Mouse (Mus musculus): ENCODE results near the gene Rbfox1. TPM values are rescaled to one million over a fixed set of nuclear protein-coding genes. Genes with fewer than 3 reads are reported as not detected.

The Rbfox1 gene
- total RNA-seq, 2 experiments from 2014 or later = 81.5 to 93.4 TPM

DNA sequence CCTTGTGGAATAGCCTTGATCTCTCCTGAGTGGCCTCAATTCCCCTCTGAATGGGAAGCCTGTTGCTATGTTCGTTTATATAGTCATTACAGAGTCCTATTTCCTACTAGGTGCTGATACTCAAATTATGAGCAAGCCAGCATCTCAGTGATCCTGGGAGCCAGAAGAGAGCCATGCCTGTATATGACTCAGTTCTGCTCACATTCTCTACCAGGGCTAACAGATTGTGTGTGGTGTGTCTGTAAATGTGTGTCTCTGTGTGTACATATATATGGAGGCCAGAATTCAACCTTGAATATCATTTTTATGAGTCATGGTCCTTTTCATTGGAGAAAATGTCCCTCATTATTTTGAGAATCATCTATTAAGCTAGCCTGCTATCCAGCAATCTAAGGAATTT, 755.2 kb downstream of the Rbfox1 start:
- no peak for DNase-seq (ENCODE audit: low spot score in 2 of 2)

DNA sequence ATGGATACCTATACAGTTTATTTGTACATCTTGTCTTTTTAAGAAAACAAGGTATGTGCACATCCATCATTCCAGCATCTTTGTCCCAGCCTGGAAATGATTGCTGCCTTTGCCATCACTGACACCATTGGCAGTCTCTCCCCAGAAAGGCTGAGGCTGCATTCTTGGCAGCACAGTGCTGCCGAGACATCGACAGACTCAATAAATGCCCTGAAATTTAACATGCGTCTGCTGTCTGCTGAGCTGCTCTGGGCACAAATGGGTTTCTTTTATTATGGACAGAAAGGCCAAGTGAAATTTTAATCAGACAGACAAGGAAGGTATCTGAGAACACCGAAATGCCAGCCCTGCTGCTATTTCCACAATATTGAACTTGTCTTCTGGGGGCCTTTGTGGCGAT, 761.8 kb downstream of the Rbfox1 start:
- DNase-seq (ENCODE audit: low spot score in 2 of 2) = no peak

DNA sequence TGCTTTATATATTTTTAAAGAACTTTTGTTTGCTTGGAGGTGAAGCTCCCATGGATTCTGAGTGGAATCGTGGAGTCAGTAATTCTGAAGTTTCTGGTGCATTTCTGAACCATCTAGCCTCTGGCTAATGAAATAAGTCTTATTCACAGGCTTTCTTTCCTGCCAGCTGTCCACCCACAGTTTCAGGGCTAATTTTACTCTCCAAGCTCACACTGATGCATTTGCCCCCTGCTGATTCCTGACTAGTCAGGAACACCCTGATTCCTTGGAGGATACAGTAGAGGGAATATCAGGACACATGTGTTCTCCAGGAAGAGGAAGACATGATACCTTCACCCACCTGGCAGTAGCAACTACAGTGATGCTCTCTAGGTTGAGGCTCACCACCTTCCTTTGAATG, 763.6 kb downstream of the Rbfox1 start:
- no peak for DNase-seq (ENCODE audit: low spot score in 2 of 2)

DNA sequence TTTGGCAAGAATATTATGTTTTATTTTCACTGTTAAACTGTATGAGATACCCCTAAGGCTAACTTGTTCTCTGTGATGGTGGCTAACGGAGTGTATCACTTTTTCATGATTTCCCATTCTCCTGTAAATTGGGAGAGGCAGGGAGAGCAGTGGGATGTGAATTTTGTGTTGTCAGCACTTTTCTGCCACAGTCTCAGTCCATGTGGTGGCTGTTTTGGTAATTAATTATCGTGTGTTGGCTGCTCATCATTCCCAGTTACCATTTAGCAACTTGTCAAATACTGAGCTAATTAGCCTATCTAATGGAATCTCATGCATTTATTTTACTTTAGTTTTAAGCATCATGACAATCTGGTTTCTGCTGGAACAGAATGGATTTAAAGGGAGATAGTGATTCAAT, 773.4 kb downstream of the Rbfox1 start:
- DNase-seq (ENCODE audit: low spot score in 2 of 2) = no peak

DNA sequence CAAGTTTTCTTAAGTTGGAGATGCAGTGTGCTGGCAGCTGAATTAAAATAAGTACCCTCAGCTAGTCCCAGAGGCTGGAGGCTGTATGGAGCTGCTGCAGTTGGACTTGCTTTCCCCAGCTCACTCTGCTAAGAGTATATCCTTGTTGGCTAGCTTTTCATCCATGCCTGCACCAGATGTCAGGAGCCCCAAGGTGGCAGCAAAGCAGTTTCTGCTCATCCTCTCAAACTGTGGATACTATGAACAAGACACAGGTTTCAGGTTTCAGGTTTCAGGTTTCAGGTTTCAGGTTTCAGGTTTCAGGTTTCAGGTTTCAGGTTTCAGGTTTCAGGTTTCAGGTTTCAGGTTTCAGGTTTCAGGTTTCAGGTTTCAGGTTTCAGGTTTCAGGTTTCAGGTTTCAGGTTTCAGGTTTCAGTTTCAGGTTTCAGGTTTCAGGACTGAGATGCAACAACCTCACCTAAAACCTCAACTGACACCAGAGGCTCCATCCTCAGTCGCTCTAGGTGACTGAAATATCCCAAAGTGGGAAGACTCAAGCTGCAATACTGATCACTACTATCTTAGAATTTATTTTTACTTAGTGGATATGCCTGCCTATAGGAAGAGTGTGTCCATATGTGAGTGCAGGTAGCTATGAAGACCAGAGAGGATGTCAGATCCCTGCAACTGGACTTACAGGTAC, 801.1 kb downstream of the Rbfox1 start:
- DNase-seq (ENCODE audit: low spot score in 2 of 2) = no peak

DNA sequence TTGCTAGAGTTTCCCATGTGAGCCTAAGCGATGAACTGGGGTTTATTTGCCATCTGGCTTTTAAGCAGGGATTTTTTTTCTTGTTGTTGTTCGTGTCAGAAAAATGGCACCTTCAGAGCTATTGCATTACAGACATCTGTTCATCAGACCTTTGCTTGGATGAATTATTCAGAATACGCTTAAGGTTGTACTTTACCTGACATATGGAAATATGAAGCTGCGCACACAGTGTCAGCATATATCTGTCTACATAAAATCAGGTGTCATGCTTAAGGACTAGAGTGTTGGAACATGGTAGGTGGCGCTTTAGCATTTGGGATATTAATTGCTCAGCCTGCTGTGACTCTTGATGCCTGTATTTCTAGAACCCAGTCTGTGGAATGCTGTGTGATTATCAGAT, 819.7 kb downstream of the Rbfox1 start:
- DNase-seq (ENCODE audit: low spot score in 2 of 2) = no peak

DNA sequence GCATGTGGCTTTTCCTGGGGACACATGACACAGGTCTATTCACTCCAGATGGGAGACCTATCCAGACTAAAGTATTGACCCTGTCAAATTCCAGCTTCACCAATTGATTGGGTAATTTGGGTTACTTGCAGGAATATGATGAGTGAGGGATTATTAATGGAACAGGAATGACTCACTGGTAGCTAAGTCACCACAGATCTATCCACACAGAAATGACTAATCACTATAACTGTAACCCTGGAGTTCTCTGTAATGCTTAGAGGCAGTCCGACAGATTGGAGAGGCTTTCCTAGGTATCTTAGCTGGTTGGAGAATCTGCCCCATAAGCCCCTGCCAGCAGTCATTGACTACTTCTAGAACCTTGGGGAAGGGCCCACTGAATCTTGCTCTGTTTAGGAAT, 827.2 kb downstream of the Rbfox1 start:
- no peak for DNase-seq (ENCODE audit: low spot score in 2 of 2)

DNA sequence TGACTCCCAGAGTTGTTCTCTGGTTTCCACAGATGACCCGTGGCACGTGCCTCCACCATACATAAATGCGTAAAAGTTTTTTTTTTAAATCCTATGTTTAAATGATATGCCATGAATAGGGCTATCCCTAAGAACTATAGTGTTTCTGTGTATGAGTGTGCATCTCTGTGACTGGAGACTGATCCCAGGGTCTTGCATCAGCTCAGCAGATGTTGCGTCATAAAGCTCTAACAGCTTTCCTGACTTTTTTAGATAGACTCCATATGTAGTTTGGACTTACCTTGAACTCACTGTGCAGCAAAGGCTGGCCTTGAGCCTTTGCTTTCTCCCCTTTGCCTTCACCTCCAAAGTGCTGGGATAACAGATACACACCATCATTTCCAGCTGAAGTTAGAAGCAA, 830.1 kb downstream of the Rbfox1 start:
- no peak for DNase-seq (ENCODE audit: low spot score in 2 of 2)

DNA sequence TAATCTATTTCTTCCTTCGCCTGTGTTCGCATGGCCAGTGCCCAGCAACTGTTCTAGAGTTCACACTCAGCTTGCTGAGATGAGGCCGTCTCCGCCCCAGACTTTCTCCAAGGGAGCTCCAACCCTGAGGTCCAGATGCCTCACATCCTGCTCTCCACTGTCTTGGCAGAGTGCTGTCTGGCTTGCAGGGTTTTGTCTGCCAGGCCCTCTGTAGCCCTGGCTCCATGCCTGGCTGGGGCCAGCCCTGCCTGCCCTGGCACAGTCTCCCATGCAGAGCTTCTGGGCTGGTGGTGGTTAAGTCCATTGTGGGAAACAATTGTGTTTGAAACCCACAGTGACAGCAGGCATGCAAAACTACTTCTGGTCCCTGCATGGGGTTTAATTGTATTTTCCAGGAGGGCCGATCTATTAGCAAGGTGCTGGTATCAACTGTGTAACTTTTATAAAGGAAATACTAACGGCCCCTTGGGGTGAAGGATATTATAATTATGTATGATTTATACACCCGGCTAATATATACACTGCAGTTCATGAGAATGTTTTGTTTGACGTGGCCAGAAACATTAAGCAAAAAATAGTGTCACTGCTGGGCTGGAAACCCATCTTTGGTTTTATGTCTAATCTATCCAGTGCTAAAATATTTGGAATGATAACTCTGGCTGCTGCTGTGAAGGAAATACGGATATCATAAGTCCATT, 831.2 kb downstream of the Rbfox1 start:
- DNase-seq (ENCODE audit: low spot score in 2 of 2) = peak; percentile 19 to 55

DNA sequence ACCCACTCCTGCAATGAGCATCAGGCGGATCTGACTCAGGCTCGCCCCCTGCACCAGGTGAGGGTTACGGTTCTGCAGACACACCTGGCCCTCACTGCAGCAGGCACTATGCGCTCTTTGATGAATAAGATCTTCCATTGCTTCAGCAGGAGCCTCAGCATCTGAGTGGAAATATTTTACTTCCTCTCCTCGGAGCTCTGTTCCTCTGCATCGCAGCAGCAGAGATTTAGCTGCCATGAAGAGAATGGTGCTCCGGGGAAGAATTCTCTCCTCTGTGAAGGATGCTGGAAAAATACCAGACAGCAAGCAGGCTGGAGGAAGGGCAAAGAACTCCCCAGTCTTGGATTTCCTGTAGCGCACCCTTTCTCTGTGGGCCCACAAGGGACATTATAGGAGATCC, 833.9 kb downstream of the Rbfox1 start:
- DNase-seq (ENCODE audit: low spot score in 2 of 2) = no peak

DNA sequence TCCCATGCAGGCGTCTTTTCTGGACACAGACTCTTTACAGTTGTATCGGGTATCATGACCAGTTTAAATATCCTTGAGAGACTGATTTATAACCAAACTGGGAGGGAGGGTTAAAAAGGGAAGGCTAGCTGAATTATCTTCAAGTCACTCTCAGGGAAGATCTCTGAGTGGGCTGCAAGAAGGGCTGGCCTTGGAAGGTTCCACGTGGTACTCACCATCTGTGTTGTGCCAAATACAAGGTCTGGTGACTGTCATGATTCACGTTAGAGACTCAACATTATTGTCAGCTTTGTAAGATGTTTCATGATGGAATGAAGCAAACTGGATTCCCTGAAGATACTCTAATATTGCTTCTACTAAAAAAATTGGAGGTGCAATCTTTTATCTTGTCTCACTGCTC, 847.5 kb downstream of the Rbfox1 start:
- DNase-seq (ENCODE audit: low spot score in 2 of 2) = no peak

DNA sequence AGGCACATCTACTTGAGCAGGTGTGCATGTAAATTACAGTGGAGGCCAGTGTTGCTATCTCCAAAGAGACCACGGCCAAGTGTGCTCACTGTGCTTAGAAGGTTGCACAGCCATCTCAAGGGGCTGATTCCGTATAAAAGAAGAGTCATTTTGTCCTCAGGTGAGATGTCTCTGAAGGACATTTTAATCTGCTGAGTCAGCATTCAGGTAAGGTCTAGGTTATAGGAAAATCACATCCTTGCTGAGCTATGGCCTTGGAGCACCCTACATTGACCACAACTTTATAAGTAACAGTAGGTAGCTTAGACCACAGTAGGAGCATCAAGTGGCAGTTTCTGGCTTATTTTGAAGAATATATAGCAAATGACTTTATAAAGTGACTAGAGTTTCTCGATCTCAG, 848.3 kb downstream of the Rbfox1 start:
- no peak for DNase-seq (ENCODE audit: low spot score in 2 of 2)

DNA sequence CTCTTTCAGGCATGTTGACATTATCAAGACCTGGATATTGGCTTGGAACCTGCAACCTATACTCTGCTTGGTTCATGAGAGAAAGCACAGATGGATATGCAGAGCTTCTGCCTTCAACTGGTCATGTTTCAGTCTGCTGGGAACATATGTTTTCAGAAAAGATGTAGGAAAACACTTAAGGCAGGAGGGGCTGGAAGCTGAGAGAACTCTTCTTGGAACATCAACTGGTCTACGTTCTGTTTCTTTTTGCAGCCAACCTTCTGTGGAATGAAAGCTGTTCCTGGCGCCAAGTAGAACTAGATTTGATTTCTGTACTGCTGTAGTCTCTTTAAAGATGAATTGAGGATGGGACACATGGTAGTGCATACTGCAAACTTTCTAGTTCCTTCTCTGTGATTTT, 851.4 kb downstream of the Rbfox1 start:
- no peak for DNase-seq (ENCODE audit: low spot score in 2 of 2)

DNA sequence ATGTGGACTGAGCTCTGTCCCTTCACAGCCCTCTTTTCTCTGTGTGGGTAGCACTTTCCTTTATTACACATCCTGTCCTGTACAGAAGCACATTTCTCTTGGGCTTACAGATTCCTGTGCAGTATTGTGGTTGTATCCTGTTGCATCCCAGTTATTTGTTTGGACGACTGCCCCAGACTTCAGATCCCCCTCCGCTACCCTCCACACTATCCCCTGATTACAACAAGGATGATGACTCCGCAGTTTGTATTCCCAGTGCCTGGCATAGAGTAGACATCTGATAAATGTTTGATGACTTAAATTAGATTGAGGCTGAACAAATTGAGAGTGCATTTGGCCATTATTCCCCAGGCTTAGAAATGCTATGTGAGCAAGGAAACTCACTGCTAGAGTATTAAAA, 851.8 kb downstream of the Rbfox1 start:
- DNase-seq (ENCODE audit: low spot score in 2 of 2) = no peak

DNA sequence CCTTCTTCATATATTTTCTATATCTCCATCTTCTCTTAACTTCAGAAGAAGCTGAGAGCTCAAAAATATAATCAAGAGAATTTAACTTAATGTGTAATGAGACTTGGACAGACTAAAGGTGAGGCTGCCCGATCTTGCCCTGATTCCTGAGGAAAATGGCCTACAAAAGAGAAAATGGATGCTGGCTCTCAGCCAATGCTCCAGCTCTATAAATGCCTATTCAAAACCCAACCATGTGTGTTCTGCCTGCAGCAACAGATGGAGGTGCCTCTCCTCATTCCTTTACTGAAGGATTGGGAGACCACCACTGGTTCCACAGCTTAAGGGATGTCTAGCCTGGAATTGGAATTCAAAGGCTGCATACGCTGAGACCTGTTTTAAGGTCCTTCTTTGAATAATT, 861.0 kb downstream of the Rbfox1 start:
- DNase-seq (ENCODE audit: low spot score in 2 of 2) = no peak

DNA sequence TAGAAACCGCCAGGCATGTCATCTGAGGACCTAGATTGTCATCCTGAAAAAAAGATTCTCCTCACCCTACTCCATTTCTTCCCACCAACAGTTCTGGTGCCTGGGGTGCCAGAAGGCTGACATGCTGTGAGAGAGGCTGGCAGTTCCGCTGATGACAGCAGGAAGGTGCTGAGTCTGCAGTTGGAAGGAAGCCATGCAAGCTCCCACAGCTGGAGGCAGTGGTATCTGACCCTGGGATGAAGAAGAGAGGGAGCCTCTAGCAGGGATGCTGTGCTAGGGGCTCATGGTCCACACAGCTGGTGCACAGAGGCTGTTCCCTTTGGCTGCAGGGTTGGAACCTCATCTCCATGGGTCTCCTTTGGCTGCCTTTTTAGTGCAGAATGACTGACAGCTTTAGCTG, 865.3 kb downstream of the Rbfox1 start:
- DNase-seq (ENCODE audit: low spot score in 2 of 2) = no peak

DNA sequence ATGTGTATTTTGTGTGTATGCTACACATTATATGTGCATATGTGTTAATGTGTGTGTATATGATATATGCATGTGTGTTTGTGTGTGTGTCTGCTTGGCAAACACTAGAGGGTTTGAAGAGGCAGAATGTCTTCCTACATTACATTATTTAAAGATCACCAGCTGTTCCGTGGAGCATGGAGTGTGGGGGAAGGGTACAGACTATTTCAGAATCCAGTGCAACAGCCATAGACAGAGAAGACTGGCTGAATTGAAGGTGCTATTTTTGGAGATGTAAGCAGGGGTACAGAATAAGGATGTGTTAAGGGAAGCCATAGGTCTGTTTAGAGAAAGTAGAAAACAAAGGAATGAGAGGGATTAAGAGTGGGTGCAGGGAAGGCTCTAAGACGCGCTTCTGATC, 869.7 kb downstream of the Rbfox1 start:
- DNase-seq (ENCODE audit: low spot score in 2 of 2) = no peak

DNA sequence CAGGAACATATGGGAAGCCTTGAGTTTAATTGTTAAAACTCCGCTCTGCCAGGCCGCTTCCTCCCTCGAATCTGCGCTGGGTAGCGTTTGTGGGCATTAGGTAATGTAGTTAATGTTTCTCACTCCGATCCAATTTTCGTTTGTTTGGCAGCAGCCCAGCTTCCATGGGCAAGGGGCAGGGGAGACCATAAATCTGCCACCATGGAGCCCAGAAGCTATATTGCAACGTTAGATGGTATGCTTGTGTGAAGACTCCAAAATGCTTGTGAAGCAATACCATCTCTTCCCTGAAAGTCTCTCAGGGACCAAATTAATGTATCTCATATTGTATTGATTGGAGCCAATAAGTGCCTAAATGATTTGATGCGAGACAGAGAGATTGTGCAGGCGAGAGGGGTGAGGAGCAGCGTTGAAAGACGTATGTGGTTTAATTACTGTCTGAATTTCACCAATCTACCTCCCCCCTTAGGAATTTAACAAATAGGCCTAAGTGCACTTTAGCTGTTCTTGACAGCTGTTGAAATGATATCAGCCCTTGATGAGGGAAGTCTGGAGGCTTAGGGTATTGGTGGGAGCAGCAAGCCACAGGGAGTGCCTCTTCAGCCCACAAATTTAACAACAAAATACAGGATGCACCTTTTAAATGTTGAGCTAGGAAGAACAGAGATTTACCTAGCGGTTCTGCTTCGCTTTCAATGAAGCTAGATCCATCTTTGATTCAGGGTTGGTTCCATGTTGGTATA, 884.5 kb downstream of the Rbfox1 start:
- no peak for DNase-seq (ENCODE audit: low spot score in 2 of 2)

DNA sequence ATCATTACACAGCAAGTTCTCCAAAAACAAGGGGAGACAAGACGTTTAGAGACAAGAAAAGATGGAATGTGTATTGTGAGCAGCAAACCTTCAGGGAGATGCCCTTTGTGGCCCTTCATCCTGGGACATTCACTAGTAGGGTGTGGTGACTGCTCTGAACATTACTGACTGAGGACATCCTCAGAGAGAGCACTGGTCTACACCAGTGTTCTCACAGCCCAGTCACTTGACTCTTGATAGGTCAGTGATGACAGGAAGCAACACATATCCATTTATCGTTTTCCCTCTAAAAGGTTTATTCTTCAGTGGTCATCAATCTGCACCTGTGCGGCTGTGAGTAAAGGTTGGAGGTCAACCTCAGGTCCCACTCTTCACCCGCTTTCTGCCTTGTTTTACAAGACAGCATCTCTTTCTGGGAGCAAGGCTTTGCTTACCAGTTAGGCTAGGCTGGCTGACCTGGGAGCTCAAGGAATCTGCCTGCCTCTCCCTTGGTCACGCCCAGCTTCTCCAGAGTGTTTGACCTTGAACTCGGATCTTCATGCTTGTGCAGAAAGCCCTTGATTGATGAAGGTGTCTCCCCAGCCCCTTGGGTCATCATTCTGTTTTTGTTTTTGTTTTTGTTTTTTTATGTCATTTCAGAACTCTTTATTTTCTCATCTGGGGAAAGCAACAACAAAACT, 892.5 kb downstream of the Rbfox1 start:
- DNase-seq (ENCODE audit: low spot score in 2 of 2) = no peak

DNA sequence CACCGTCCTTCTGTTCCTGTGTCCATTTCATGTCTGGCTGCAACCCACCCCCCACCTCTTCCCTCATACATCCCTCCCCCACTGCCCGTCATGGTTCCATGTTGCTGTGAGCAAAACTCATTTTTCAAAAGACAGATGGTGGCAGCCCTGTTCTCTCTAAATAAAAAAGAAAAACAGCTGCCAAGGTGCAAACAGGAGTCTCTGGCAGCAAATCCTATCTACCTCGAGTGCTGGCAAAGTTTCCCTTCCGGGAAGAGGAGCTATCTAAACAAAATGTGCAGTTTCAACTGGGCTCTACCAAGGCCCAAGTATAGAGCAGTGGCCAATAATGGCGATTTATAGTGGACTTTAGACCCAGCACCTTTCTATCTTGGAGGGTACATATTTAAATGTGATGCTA, 899.0 kb downstream of the Rbfox1 start:
- no peak for DNase-seq (ENCODE audit: low spot score in 2 of 2)

DNA sequence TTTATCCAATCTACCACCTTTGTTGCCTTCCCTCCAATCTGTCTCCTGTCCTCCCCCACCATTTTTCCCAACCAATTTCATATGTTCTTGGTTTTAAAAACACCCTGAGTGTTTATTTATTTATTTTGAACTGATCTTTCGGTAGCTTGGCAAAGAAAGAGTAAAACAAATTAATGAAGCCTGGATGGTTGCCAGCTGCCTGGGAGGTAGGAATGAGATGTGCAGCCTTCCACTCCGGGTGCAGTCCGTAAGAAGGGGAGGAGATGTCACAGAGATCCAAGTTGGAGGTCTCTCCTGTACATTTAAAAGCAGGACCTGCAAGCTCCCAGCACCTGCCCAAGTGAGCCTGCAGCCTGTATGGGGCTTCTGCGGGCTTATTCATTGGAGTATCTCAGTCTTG, 899.9 kb downstream of the Rbfox1 start:
- no peak for DNase-seq (ENCODE audit: low spot score in 2 of 2)

DNA sequence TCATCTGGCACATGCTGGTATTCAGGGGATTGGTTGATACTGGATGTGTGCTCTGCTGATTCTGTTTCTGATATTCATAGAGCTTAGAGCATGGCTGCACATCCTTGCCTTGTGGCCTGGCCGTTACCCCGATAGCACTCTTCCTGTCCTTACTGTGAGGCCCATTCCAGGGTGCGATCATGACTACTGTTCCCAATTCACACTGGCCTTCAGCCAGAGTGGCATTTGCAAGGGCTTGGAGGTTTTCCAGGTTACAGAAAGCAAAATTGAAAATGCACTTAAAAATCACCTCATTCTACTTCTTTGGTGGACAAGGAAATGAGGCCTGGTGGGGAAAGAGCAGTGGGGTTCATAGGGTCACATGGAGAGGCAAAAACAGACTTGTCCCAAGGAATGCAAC, 906.1 kb downstream of the Rbfox1 start:
- DNase-seq (ENCODE audit: low spot score in 2 of 2) = no peak
